Mouse (Mus musculus) heart, embryonic 16.5 days (tissue): ENCODE data around the gene Ccdc105. TPM values are rescaled to one million over a fixed set of nuclear protein-coding genes. Genes with fewer than 3 reads are reported as not detected.

Source experiments
- ATAC-seq: fragments of 200-750 bp; cut with Nextera tagmentation; replicated peaks from 2 replicates; pipeline ENCODE4 v1.8.0; 2017; ENCODE audit warnings: moderate number of reproducible peaks; ENCODE audit not compliant: insufficient read depth, low FRiP score; ENCODE audit errors: extremely low read depth
- H3K27ac ChIP-seq: fragments of 300-500 bp; sonication (generic); 2 replicates; pipeline ENCODE4 v1.5.1; 2014; ENCODE audit warnings: mild to moderate bottlenecking, low read length, control low read depth, moderate library complexity
- H3K27me3 ChIP-seq: fragments of 300-500 bp; sonication (generic); 2 replicates; pipeline ENCODE4 v1.6.1; 2014; ENCODE audit warnings: low read length, mixed read lengths; ENCODE audit not compliant: control insufficient read depth, insufficient read depth
- H3K36me3 ChIP-seq: fragments of 300-500 bp; sonication (generic); 2 replicates; pipeline ENCODE4 v1.6.1; 2014; ENCODE audit not compliant: control insufficient read depth, insufficient read depth
- H3K4me1 ChIP-seq: fragments of 300-500 bp; sonication (generic); 2 replicates; pipeline ENCODE4 v1.6.1; 2014; ENCODE audit warnings: low read length, mixed read lengths; ENCODE audit not compliant: control insufficient read depth, insufficient read depth
- H3K4me2 ChIP-seq: fragments of 300-500 bp; sonication (generic); 2 replicates; pipeline ENCODE4 v1.6.1; 2014; ENCODE audit warnings: low read depth, mild to moderate bottlenecking, control low read depth, low read length
- H3K4me3 ChIP-seq: fragments of 300-500 bp; sonication (generic); 2 replicates; pipeline ENCODE4 v1.5.1; 2014; ENCODE audit warnings: mild to moderate bottlenecking, control low read depth, low read length
- H3K9ac ChIP-seq: fragments of 300-500 bp; sonication (generic); 2 replicates; pipeline ENCODE4 v1.6.1; 2014; ENCODE audit warnings: low read length, control low read depth
- H3K9me3 ChIP-seq: fragments of 300-500 bp; sonication (generic); replicated peaks from 2 replicates; pipeline ENCODE4 v1.6.1; 2016; ENCODE audit warnings: low read length; ENCODE audit not compliant: control insufficient read depth
- WGBS: fragments of 180-500 bp; shearing (Covaris S2); extraction: QIAGEN DNeasy Blood & Tissue Kit; methylation state at CpG from one replicate; pipeline ENCODE4 v1.1.7; 2014; 5-methylcytosine and 5-hydroxymethylcytosine counted together
- polyA plus RNA-seq: library from polyadenylated mRNA; unstranded; fragments of >200 nt; fragmentation: Nextera tagmentation; extraction: Ambion mirVana; gene quantifications from 2 replicates; pipeline ENCODE4 v1.2.1, GENCODE M21; 2015

The Ccdc105 gene
- polyA plus RNA-seq: not detected in 2 replicates

GRCm38 (mm10) chr10:78752452-78753191 lies at the start of gene Ccdc105:
Gene Ccdc105, minus strand, starts transcription at chr10:78753065.
- H3K27ac ChIP-seq: no peak within 1 kb of the TSS
- H3K27me3 ChIP-seq: peaks cover 31% of the 10 kb centered on the region
- peak within 1 kb of the TSS; percentile 58 for H3K4me3 ChIP-seq
- peak within 1 kb of the TSS; percentile 90 for H3K4me2 ChIP-seq
- H3K4me1 ChIP-seq: peaks cover 4% of the 10 kb centered on the region
- no peaks in the 10 kb centered on the region for H3K36me3 ChIP-seq
- peak within 1 kb of the TSS; percentile 70 for H3K9ac ChIP-seq
- WGBS: 2% methylated on average over 61 of the region's 61 CpGs
- H3K9me3 ChIP-seq: no peaks in the 10 kb centered on the region
- peak; percentile 80 for ATAC-seq

GRCm38 (mm10) chr10:78801449-78801848 lies 48.6 kb upstream of the Ccdc105 start:
- Histone ChIP-seq H3K4me3 (no peak overlapping the region), H3K27me3 (no peaks in the 10 kb centered on the region), H3K9me3 (no peaks in the 10 kb centered on the region), H3K36me3 (no peaks in the 10 kb centered on the region), H3K4me1 (no peaks in the 10 kb centered on the region), H3K9ac (no peak overlapping the region), H3K4me2 (no peak overlapping the region), H3K27ac (no peak overlapping the region)
- ATAC-seq: no peak
- 69% methylated on average over 2 of the region's 2 CpGs for WGBS

GRCm38 (mm10) chr10:78790561-78790960 lies 37.7 kb upstream of the Ccdc105 start:
- WGBS: 29% methylated on average over 1 of the region's 1 CpGs
- Histone ChIP-seq H3K4me3 (no peak overlapping the region), H3K27ac (no peak overlapping the region), H3K9me3 (no peaks in the 10 kb centered on the region), H3K36me3 (no peaks in the 10 kb centered on the region), H3K9ac (no peak overlapping the region), H3K27me3 (no peaks in the 10 kb centered on the region), H3K4me1 (peaks cover 2% of the 10 kb centered on the region; the same call in 1 of the 2 replicates), H3K4me2 (no peak overlapping the region)
- ATAC-seq: no peak

- Histone ChIP-seq H3K9me3 (no peaks in the 10 kb centered on the region), H3K27ac (peak overlapping the region; percentile 31; the same call in 1 of the 2 replicates), H3K36me3 (no peaks in the 10 kb centered on the region), H3K27me3 (no peaks in the 10 kb centered on the region), H3K4me2 (peak overlapping the region; percentile 85), H3K4me3 (peak overlapping the region; percentile 56), H3K4me1 (peaks cover 2% of the 10 kb centered on the region; the same call in 1 of the 2 replicates), H3K9ac (peak overlapping the region; percentile 69)
- peak; percentile 89 for ATAC-seq
- WGBS: 6% methylated on average over 22 of the region's 22 CpGs
Measured at GRCm38 (mm10) chr10:78787566-78788087, 34.8 kb upstream of the Ccdc105 start.

- H3K9me3 ChIP-seq: no peaks in the 10 kb centered on the region
- peaks cover 10% of the 10 kb centered on the region for H3K27me3 ChIP-seq
- no peaks in the 10 kb centered on the region for H3K36me3 ChIP-seq
- under 1% methylated on average over 38 of the region's 54 CpGs for WGBS
- H3K4me3 ChIP-seq: peak within 1 kb of the TSS; percentile 57
- H3K4me1 ChIP-seq: no peaks in the 10 kb centered on the region
- no peak within 1 kb of the TSS for H3K27ac ChIP-seq
- H3K9ac ChIP-seq: peak within 1 kb of the TSS; percentile 70
- peak; percentile 41; the same call in 1 of the 2 replicates for ATAC-seq
- peak within 1 kb of the TSS; percentile 90 for H3K4me2 ChIP-seq
Measured at GRCm38 (mm10) chr10:78779981-78780651, 27.3 kb upstream of the Ccdc105 start, which contains the start of gene Slc1a6. Gene Slc1a6, plus strand, starts transcription at chr10:78780496.

- H3K36me3 ChIP-seq: no peaks in the 10 kb centered on the region
- H3K27ac ChIP-seq: no peak overlapping the region
- H3K4me3 ChIP-seq: peak overlapping the region; percentile 57
- no peaks in the 10 kb centered on the region for H3K9me3 ChIP-seq
- no peaks in the 10 kb centered on the region for H3K4me1 ChIP-seq
- H3K9ac ChIP-seq: no peak overlapping the region
- 63% methylated on average over 9 of the region's 9 CpGs for WGBS
- peaks cover 10% of the 10 kb centered on the region for H3K27me3 ChIP-seq
- ATAC-seq: no peak
- H3K4me2 ChIP-seq: peak overlapping the region; percentile 90
Measured at GRCm38 (mm10) chr10:78779527-78779926, 26.7 kb upstream of the Ccdc105 start.

- H3K4me2 ChIP-seq: no peak overlapping the region
- no peak overlapping the region for H3K4me3 ChIP-seq
- no peak overlapping the region for H3K27ac ChIP-seq
- H3K27me3 ChIP-seq: peaks cover 9% of the 10 kb centered on the region
- H3K9ac ChIP-seq: no peak overlapping the region
- H3K4me1 ChIP-seq: no peaks in the 10 kb centered on the region
- no peaks in the 10 kb centered on the region for H3K36me3 ChIP-seq
- no peaks in the 10 kb centered on the region for H3K9me3 ChIP-seq
- ATAC-seq: no peak
- 59% methylated on average over 4 of the region's 4 CpGs for WGBS
Measured at GRCm38 (mm10) chr10:78775830-78776229, 23.0 kb upstream of the Ccdc105 start.

GRCm38 (mm10) chr10:78765570-78765969 lies 12.7 kb upstream of the Ccdc105 start:
- H3K27ac ChIP-seq: no peak overlapping the region
- no peak for ATAC-seq
- H3K4me2 ChIP-seq: no peak overlapping the region
- 67% methylated on average over 1 of the region's 1 CpGs for WGBS
- no peaks in the 10 kb centered on the region for H3K36me3 ChIP-seq
- H3K9ac ChIP-seq: no peak overlapping the region
- H3K27me3 ChIP-seq: no peaks in the 10 kb centered on the region
- H3K4me1 ChIP-seq: no peaks in the 10 kb centered on the region
- H3K4me3 ChIP-seq: no peak overlapping the region
- H3K9me3 ChIP-seq: peaks cover 6% of the 10 kb centered on the region; the same call in 1 of the 2 replicates

GRCm38 (mm10) chr10:78756021-78756420 lies 3.2 kb upstream of the Ccdc105 start:
- H3K36me3 ChIP-seq: no peaks in the 10 kb centered on the region
- H3K4me1 ChIP-seq: peaks cover 4% of the 10 kb centered on the region
- no peak overlapping the region for H3K9ac ChIP-seq
- H3K4me3 ChIP-seq: no peak overlapping the region
- 32% methylated on average over 6 of the region's 6 CpGs for WGBS
- H3K4me2 ChIP-seq: no peak overlapping the region
- no peak overlapping the region for H3K27ac ChIP-seq
- H3K9me3 ChIP-seq: no peaks in the 10 kb centered on the region
- ATAC-seq: no peak
- H3K27me3 ChIP-seq: peaks cover 17% of the 10 kb centered on the region
